Mouse (Mus musculus) bone marrow, adult 2 months (tissue): ENCODE data around the gene Rnf168. TPM values are rescaled to one million over a fixed set of nuclear protein-coding genes. Genes with fewer than 3 reads are reported as not detected.
A peak's percentile ranks its signal among the peaks of the same experiment; 100 is the strongest.
"Not testable (repeated sequence)": the region's sequence is repeated elsewhere in the genome, so short reads cannot be mapped to it uniquely, and the experiment has no call there.

Experiments
- H3K27ac ChIP-seq: fragments of 200-500 bp; 2 replicates; pipeline ENCODE4 v1.5.1; 2012; ENCODE audit warnings: low read depth, mild to moderate bottlenecking, control low read depth, inconsistent platforms, low read length; ENCODE audit not compliant: control insufficient read depth, poor library complexity, insufficient read depth
- H3K4me1 ChIP-seq: fragments of 200-500 bp; 2 replicates; pipeline ENCODE4 v1.6.1; 2011; ENCODE audit warnings: low read length; ENCODE audit not compliant: control insufficient read depth, insufficient read depth
- H3K4me3 ChIP-seq: fragments of 200-500 bp; replicated peaks from 2 replicates; pipeline ENCODE3; 2011; ENCODE audit warnings: mild to moderate bottlenecking, low read depth, low read length, control low read depth; ENCODE audit not compliant: control insufficient read depth
- CTCF ChIP-seq: fragments of 200-500 bp; IDR thresholded peaks from 2 replicates; pipeline ENCODE4 v1.5.1; 2011; ENCODE audit warnings: low read length, control low read depth; ENCODE audit not compliant: control insufficient read depth, insufficient read depth
- POLR2A ChIP-seq: fragments of 200-500 bp; IDR thresholded peaks from 2 replicates; pipeline ENCODE4 v1.6.1; 2011; ENCODE audit warnings: low read depth, mild to moderate bottlenecking, control low read depth, low read length, borderline replicate concordance; ENCODE audit not compliant: control insufficient read depth
- WGBS: fragments of 180-500 bp; shearing (Covaris S2); methylation state at CpG from one replicate; pipeline ENCODE4 v1.1.7; 2018; 5-methylcytosine and 5-hydroxymethylcytosine counted together
- polyA plus RNA-seq: library from polyadenylated mRNA; stranded (reverse); fragments of >200 nt; gene quantifications from 2 replicates; pipeline ENCODE4 v1.2.4, GENCODE M21; 2011; ENCODE audit warnings: low replicate concordance; ENCODE audit not compliant: missing spikeins, insufficient read depth, insufficient read length

Gene Rnf168
- polyA plus RNA-seq, 1 experiment, result 32.5 TPM

- Histone ChIP-seq H3K27ac (no peak within 1 kb of the TSS), H3K4me3 (no peak within 1 kb of the TSS), H3K4me1 (peaks cover 1% of the 10 kb centered on the region)
- no peak for TF ChIP-seq POLR2A
- no peak for TF ChIP-seq CTCF
- 83% methylated on average over 11 of the region's 11 CpGs for WGBS
These were observed 6.0 kb upstream of the Rnf168 start, which contains the start of gene Smco1 for GRCm38 (mm10) chr16:32271291-32271690. Smco1 (plus strand) TSS chr16:32271468.

- WGBS, result 73% methylated on average over 9 of the region's 9 CpGs
- TF ChIP-seq CTCF (peak; percentile 68), POLR2A (no peak)
- no peak overlapping the region for H3K4me3 ChIP-seq
- H3K4me1 ChIP-seq, result peaks cover 4% of the 10 kb centered on the region
- no peak overlapping the region for H3K27ac ChIP-seq
These were observed 3.9 kb upstream of the Rnf168 start for GRCm38 (mm10) chr16:32273338-32273737.

GRCm38 (mm10) chr16:32275041-32275440 lies 2.2 kb upstream of the Rnf168 start:
- TF ChIP-seq POLR2A, result no peak
- no peak for TF ChIP-seq CTCF
- H3K27ac ChIP-seq, result peak overlapping the region; percentile 24; the same call in 1 of the 2 replicates
- H3K4me3 ChIP-seq, result no peak overlapping the region
- 76% methylated on average over 6 of the region's 6 CpGs for WGBS
- peaks cover 4% of the 10 kb centered on the region for H3K4me1 ChIP-seq

GRCm38 (mm10) chr16:32275830-32276229 lies 1.4 kb upstream of the Rnf168 start:
- Histone ChIP-seq H3K27ac (peak overlapping the region; percentile 11; the same call in 1 of the 2 replicates), H3K4me3 (no peak overlapping the region), H3K4me1 (peaks cover 4% of the 10 kb centered on the region)
- WGBS, result 19% methylated on average over 1 of the region's 1 CpGs
- no peak for TF ChIP-seq CTCF
- no peak for TF ChIP-seq POLR2A

- H3K4me1 ChIP-seq, result peaks cover 6% of the 10 kb centered on the region
- peak overlapping the region; percentile 95 for H3K4me3 ChIP-seq
- WGBS, result 12% methylated on average over 7 of the region's 7 CpGs
- H3K27ac ChIP-seq, result no peak overlapping the region
- TF ChIP-seq CTCF (no peak), POLR2A (no peak)
These were observed 1.1 kb downstream of the Rnf168 start for GRCm38 (mm10) chr16:32278396-32278795.

GRCm38 (mm10) chr16:32280211-32280610 lies 3.0 kb downstream of the Rnf168 start:
- 94% methylated on average over 8 of the region's 8 CpGs for WGBS
- TF ChIP-seq CTCF (no peak), POLR2A (no peak)
- Histone ChIP-seq H3K4me1 (peaks cover 6% of the 10 kb centered on the region), H3K4me3 (no peak overlapping the region), H3K27ac (no peak overlapping the region)

- H3K27ac ChIP-seq, result no peak overlapping the region
- H3K4me3 ChIP-seq, result no peak overlapping the region
- TF ChIP-seq POLR2A, result no peak
- H3K4me1 ChIP-seq, result peaks cover 2% of the 10 kb centered on the region; the same call in 1 of the 2 replicates
These were observed 5.3 kb downstream of the Rnf168 start for GRCm38 (mm10) chr16:32282608-32283007.

GRCm38 (mm10) chr16:32291821-32292220 lies 14.6 kb downstream of the Rnf168 start:
- 96% methylated on average over 4 of the region's 4 CpGs for WGBS
- TF ChIP-seq CTCF (no peak), POLR2A (no peak)
- Histone ChIP-seq H3K4me3 (no peak overlapping the region), H3K27ac (no peak overlapping the region), H3K4me1 (no peaks in the 10 kb centered on the region)

GRCm38 (mm10) chr16:32299617-32300016 lies 22.4 kb downstream of the Rnf168 start:
- not testable (repeated sequence) for H3K4me1 ChIP-seq, H3K4me3 ChIP-seq, H3K27ac ChIP-seq
- 94% methylated on average over 4 of the region's 4 CpGs for WGBS
